Mouse (Mus musculus): ENCODE data around the gene Ttyh1. TPM values are rescaled to one million over a fixed set of nuclear protein-coding genes. Genes with fewer than 3 reads are reported as not detected.
"Not testable (repeated sequence)": the region's sequence is repeated elsewhere in the genome, so short reads cannot be mapped to it uniquely, and the experiment has no call there.

The Ttyh1 gene
- polyA plus RNA-seq, 1 experiment from 2014 or later, result 2.7 TPM

- not testable (repeated sequence) for H3K27ac ChIP-seq (ENCODE audit: low read length); H3K4me2 ChIP-seq (replicated peaks; ENCODE audit: low read depth, low read length); H3K36me3 ChIP-seq (ENCODE audit: insufficient read depth, low read length); H3K27me3 ChIP-seq (ENCODE audit: insufficient read depth, low read length); H3K9ac ChIP-seq (replicated peaks; ENCODE audit: low read length); ATAC-seq (ENCODE audit: low FRiP score, low TSS enrichment); H3K4me3 ChIP-seq (ENCODE audit: low read length); H3K9me3 ChIP-seq (ENCODE audit: low read length)
- H3K4me1 ChIP-seq (ENCODE audit: insufficient read depth, low read length), result peaks cover 16% of the 10 kb centered on the region
- WGBS, result 93% methylated on average over 4 of the region's 4 CpGs
Observed at GRCm38 (mm10) chr7:4161596-4161995, 42.4 kb downstream of the Ttyh1 start.

GRCm38 (mm10) chr7:4163571-4164072 is 44.4 kb downstream of the Ttyh1 start:
- Histone ChIP-seq H3K9ac (replicated peaks; ENCODE audit: low read length) (peak overlapping the region; percentile 65), H3K9me3 (ENCODE audit: low read length) (no peaks in the 10 kb centered on the region), H3K4me2 (replicated peaks; ENCODE audit: low read depth, low read length) (peak overlapping the region; percentile 70), H3K36me3 (ENCODE audit: insufficient read depth, low read length) (no peaks in the 10 kb centered on the region), H3K27me3 (ENCODE audit: insufficient read depth, low read length) (no peaks in the 10 kb centered on the region), H3K27ac (ENCODE audit: low read length) (peak overlapping the region; percentile 76), H3K4me1 (ENCODE audit: insufficient read depth, low read length) (peaks cover 16% of the 10 kb centered on the region), H3K4me3 (ENCODE audit: low read length) (peak overlapping the region; percentile 57)
- WGBS, result under 1% methylated on average over 11 of the region's 11 CpGs
- ATAC-seq (ENCODE audit: low FRiP score, low TSS enrichment), result peak; percentile 61

GRCm38 (mm10) chr7:4164090-4164910 is 45.1 kb downstream of the Ttyh1 start, which contains the start of gene Cdc42ep5:
TSS of gene Cdc42ep5 (minus strand) at chr7:4164860.
- Histone ChIP-seq H3K36me3 (ENCODE audit: insufficient read depth, low read length) (no peaks in the 10 kb centered on the region), H3K4me2 (replicated peaks; ENCODE audit: low read depth, low read length) (peak within 1 kb of the TSS; percentile 70), H3K27me3 (ENCODE audit: insufficient read depth, low read length) (no peaks in the 10 kb centered on the region), H3K9ac (replicated peaks; ENCODE audit: low read length) (peak within 1 kb of the TSS; percentile 65), H3K27ac (ENCODE audit: low read length) (peak within 1 kb of the TSS; percentile 76), H3K4me1 (ENCODE audit: insufficient read depth, low read length) (peaks cover 16% of the 10 kb centered on the region), H3K9me3 (ENCODE audit: low read length) (no peaks in the 10 kb centered on the region), H3K4me3 (ENCODE audit: low read length) (peak within 1 kb of the TSS; percentile 57)
- ATAC-seq (ENCODE audit: low FRiP score, low TSS enrichment), result peak; percentile 97
- under 1% methylated on average over 19 of the region's 20 CpGs for WGBS

- Histone ChIP-seq H3K27ac (ENCODE audit: low read length) (peak overlapping the region; percentile 55; the same call in 1 of the 2 replicates), H3K9ac (replicated peaks; ENCODE audit: low read length) (peak overlapping the region; percentile 38; the same call in 1 of the 2 replicates), H3K27me3 (ENCODE audit: insufficient read depth, low read length) (no peaks in the 10 kb centered on the region), H3K9me3 (ENCODE audit: low read length) (no peaks in the 10 kb centered on the region), H3K36me3 (ENCODE audit: insufficient read depth, low read length) (no peaks in the 10 kb centered on the region), H3K4me1 (ENCODE audit: insufficient read depth, low read length) (peaks cover 16% of the 10 kb centered on the region), H3K4me2 (replicated peaks; ENCODE audit: low read depth, low read length) (peak overlapping the region; percentile 70), H3K4me3 (ENCODE audit: low read length) (peak overlapping the region; percentile 57; the same call in 1 of the 2 replicates)
- 11% methylated on average over 3 of the region's 3 CpGs for WGBS
- no peak for ATAC-seq (ENCODE audit: low FRiP score, low TSS enrichment)
Observed at GRCm38 (mm10) chr7:4165286-4165685, 46.1 kb downstream of the Ttyh1 start.

GRCm38 (mm10) chr7:4167098-4167497 is 47.9 kb downstream of the Ttyh1 start:
- Histone ChIP-seq H3K9ac (replicated peaks; ENCODE audit: low read length) (no peak overlapping the region), H3K4me1 (ENCODE audit: insufficient read depth, low read length) (peaks cover 16% of the 10 kb centered on the region), H3K4me2 (replicated peaks; ENCODE audit: low read depth, low read length) (no peak overlapping the region), H3K4me3 (ENCODE audit: low read length) (no peak overlapping the region), H3K27me3 (ENCODE audit: insufficient read depth, low read length) (no peaks in the 10 kb centered on the region), H3K36me3 (ENCODE audit: insufficient read depth, low read length) (no peaks in the 10 kb centered on the region), H3K27ac (ENCODE audit: low read length) (no peak overlapping the region), H3K9me3 (ENCODE audit: low read length) (no peaks in the 10 kb centered on the region)
- no peak for ATAC-seq (ENCODE audit: low FRiP score, low TSS enrichment)

GRCm38 (mm10) chr7:4170193-4170938 is 51.2 kb downstream of the Ttyh1 start:
- WGBS, result 81% methylated on average over 6 of the region's 6 CpGs
- no peaks in the 10 kb centered on the region for H3K9me3 ChIP-seq (ENCODE audit: low read length)
- H3K27me3 ChIP-seq (ENCODE audit: insufficient read depth, low read length), result no peaks in the 10 kb centered on the region
- H3K36me3 ChIP-seq (ENCODE audit: insufficient read depth, low read length), result no peaks in the 10 kb centered on the region
- peaks cover 2% of the 10 kb centered on the region for H3K4me1 ChIP-seq (ENCODE audit: insufficient read depth, low read length)
- no peak overlapping the region for H3K4me2 ChIP-seq (replicated peaks; ENCODE audit: low read depth, low read length)
- no peak overlapping the region for H3K9ac ChIP-seq (replicated peaks; ENCODE audit: low read length)
- no peak overlapping the region for H3K27ac ChIP-seq (ENCODE audit: low read length)
- no peak for ATAC-seq (ENCODE audit: low FRiP score, low TSS enrichment)
- H3K4me3 ChIP-seq (ENCODE audit: low read length), result no peak overlapping the region

GRCm38 (mm10) chr7:4178438-4178837 is 59.2 kb downstream of the Ttyh1 start:
- ATAC-seq (ENCODE audit: low FRiP score, low TSS enrichment), result no peak; the same call in 1 of the 2 replicates
- no peaks in the 10 kb centered on the region for H3K9me3 ChIP-seq (ENCODE audit: low read length)
- H3K36me3 ChIP-seq (ENCODE audit: insufficient read depth, low read length), result no peaks in the 10 kb centered on the region
- H3K27me3 ChIP-seq (ENCODE audit: insufficient read depth, low read length), result no peaks in the 10 kb centered on the region
- no peak overlapping the region for H3K4me3 ChIP-seq (ENCODE audit: low read length)
- no peak overlapping the region for H3K9ac ChIP-seq (replicated peaks; ENCODE audit: low read length)
- 45% methylated on average over 3 of the region's 3 CpGs for WGBS
- no peak overlapping the region for H3K27ac ChIP-seq (ENCODE audit: low read length)
- H3K4me2 ChIP-seq (replicated peaks; ENCODE audit: low read depth, low read length), result no peak overlapping the region
- no peaks in the 10 kb centered on the region for H3K4me1 ChIP-seq (ENCODE audit: insufficient read depth, low read length)

Other genes starting within 250 kb of the Ttyh1 start
- gene Gm14548, start 221.3 kb upstream of the Ttyh1 start, polyA plus RNA-seq (2015; fragmentation: Nextera tagmentation; extraction: Ambion mirVana), result 0.09 and 0.14 TPM in 2 replicates
- 0.13 and 0.19 TPM in 2 replicates for gene Lilra6, start 203.9 kb upstream of the Ttyh1 start, polyA plus RNA-seq (2015; fragmentation: Nextera tagmentation; extraction: Ambion mirVana)
- 0.90 and 1.4 TPM in 2 replicates for gene Lair1, start 56.2 kb upstream of the Ttyh1 start, polyA plus RNA-seq (2015; fragmentation: Nextera tagmentation; extraction: Ambion mirVana)
- 59.7 and 74.2 TPM in 2 replicates for gene Leng8, start 17.6 kb downstream of the Ttyh1 start, polyA plus RNA-seq (2015; fragmentation: Nextera tagmentation; extraction: Ambion mirVana)
- 3.6 and 4.3 TPM in 2 replicates for gene Leng9, start 31.0 kb downstream of the Ttyh1 start, polyA plus RNA-seq (2015; fragmentation: Nextera tagmentation; extraction: Ambion mirVana)
- 36.5 and 43.2 TPM in 2 replicates for gene Cdc42ep5, start 45.5 kb downstream of the Ttyh1 start, polyA plus RNA-seq (2015; fragmentation: Nextera tagmentation; extraction: Ambion mirVana)
- not detected in 2 replicates for gene Lilra5, start 118.3 kb downstream of the Ttyh1 start, polyA plus RNA-seq (2015; fragmentation: Nextera tagmentation; extraction: Ambion mirVana)
- not detected in 2 replicates for gene Ncr1, start 218.3 kb downstream of the Ttyh1 start, polyA plus RNA-seq (2015; fragmentation: Nextera tagmentation; extraction: Ambion mirVana)

Measured in kidney, embryonic 16.5 days (tissue).